Mouse (Mus musculus) layer of hippocampus, postnatal 10 days (tissue): ENCODE measurements around the gene Herpud2. TPM values are rescaled to one million over a fixed set of nuclear protein-coding genes. Genes with fewer than 3 reads are reported as not detected.
A peak's percentile ranks its signal among the peaks of the same experiment; 100 is the strongest.
"Not testable (repeated sequence)": the region's sequence is repeated elsewhere in the genome, so short reads cannot be mapped to it uniquely, and the experiment has no call there.

Experiments used
- DNase-seq, 2 experiments: peaks; one replicate each; pipeline ENCODE4 v3.0.0; 2021; ENCODE audit warnings: low spot score in 2 of 2
- total RNA-seq, 2 experiments: library from RNA; stranded (reverse); gene quantifications; 2 replicates each; pipeline ENCODE4 v1.2.3; 2021

Gene Herpud2
- total RNA-seq, 2 experiments from 2014 or later = 44.6 to 46.9 TPM

GRCm38 (mm10) chr9:25148767-25149166, 2.9 kb downstream of the Herpud2 start:
- no peak for DNase-seq

- no peak for DNase-seq
Measured at GRCm38 (mm10) chr9:25145925-25146324, 5.7 kb downstream of the Herpud2 start.

- DNase-seq = no peak
Measured at GRCm38 (mm10) chr9:25143950-25144349, 7.7 kb downstream of the Herpud2 start.

GRCm38 (mm10) chr9:25142988-25143387, 8.6 kb downstream of the Herpud2 start:
- no peak for DNase-seq

- no peak for DNase-seq
Measured at GRCm38 (mm10) chr9:25142041-25142440, 9.6 kb downstream of the Herpud2 start.

GRCm38 (mm10) chr9:25140330-25140729, 11.3 kb downstream of the Herpud2 start:
- no peak for DNase-seq

- DNase-seq = no peak
Measured at GRCm38 (mm10) chr9:25138900-25139299, 12.7 kb downstream of the Herpud2 start.

GRCm38 (mm10) chr9:25132920-25133319, 18.7 kb downstream of the Herpud2 start:
- no peak for DNase-seq

- no peak for DNase-seq
Measured at GRCm38 (mm10) chr9:25132253-25132652, 19.4 kb downstream of the Herpud2 start.

- no peak for DNase-seq
Measured at GRCm38 (mm10) chr9:25124048-25124447, 27.6 kb downstream of the Herpud2 start.

- not testable (repeated sequence) for DNase-seq
Measured at GRCm38 (mm10) chr9:25123590-25123989, 28.0 kb downstream of the Herpud2 start.

GRCm38 (mm10) chr9:25104638-25105037, 47.0 kb downstream of the Herpud2 start:
- DNase-seq = peak; percentile 40 to 60

GRCm38 (mm10) chr9:25102881-25103280, 48.7 kb downstream of the Herpud2 start:
- DNase-seq = no peak

GRCm38 (mm10) chr9:25090853-25091252, 60.8 kb downstream of the Herpud2 start:
- no peak for DNase-seq

- DNase-seq = no peak
Measured at GRCm38 (mm10) chr9:25089122-25089521, 62.5 kb downstream of the Herpud2 start, which contains the start of gene Gm10181. Gene Gm10181 (plus strand): TSS chr9:25089422.

GRCm38 (mm10) chr9:25076505-25076904, 75.1 kb downstream of the Herpud2 start:
- DNase-seq = no peak

- DNase-seq = no peak
Measured at GRCm38 (mm10) chr9:25075977-25076376, 75.6 kb downstream of the Herpud2 start.

- DNase-seq = no peak
Measured at GRCm38 (mm10) chr9:25072666-25073065, 79.0 kb downstream of the Herpud2 start.

- DNase-seq = no peak
Measured at GRCm38 (mm10) chr9:25058726-25059125, 92.9 kb downstream of the Herpud2 start.

Other genes starting within 250 kb of the Herpud2 start
- gene Gm10181, start 62.4 kb downstream of the Herpud2 start, total RNA-seq = not detected
- 100 to 1,000 TPM; 268 to 271 TPM for gene Sept7, start 100.6 kb upstream of the Herpud2 start, total RNA-seq